Mouse (Mus musculus): Measurements from ENCODE around the gene Nudcd2. TPM values are rescaled to one million over a fixed set of nuclear protein-coding genes. Genes with fewer than 3 reads are reported as not detected.

The Nudcd2 gene
- polyA plus RNA-seq, 1 experiment = 7.4 TPM

- Histone ChIP-seq H3K27ac (ENCODE audit: insufficient read depth, low read length) (peak overlapping the region; percentile 70), H3K27me3 (ENCODE audit: control insufficient read depth, insufficient read depth, low read length) (no peaks in the 10 kb centered on the region), H3K36me3 (ENCODE audit: control insufficient read depth, insufficient read depth, low read length) (peaks cover 4% of the 10 kb centered on the region), H3K4me3 (ENCODE audit: extremely low read depth, insufficient read depth, insufficient read length) (peak overlapping the region; percentile 68), H3K4me1 (ENCODE audit: control insufficient read depth, insufficient read depth, insufficient read length) (no peaks in the 10 kb centered on the region)
- WGBS = 2% methylated on average over 19 of the region's 19 CpGs
- TF ChIP-seq POLR2A (IDR thresholded peaks at IDR 0.05; ENCODE audit: low read depth, low read length) = no peak
- TF ChIP-seq CTCF (IDR thresholded peaks at IDR 0.05; ENCODE audit: extremely low read depth, insufficient read depth, insufficient read length, insufficient replicate concordance) = no peak
- no peak for DNase-seq (ENCODE audit: low read depth in 1 of 2, low spot score in 2 of 2)
Observed at GRCm38 (mm10) chr11:40754664-40755107, 21.2 kb downstream of the Nudcd2 start.

GRCm38 (mm10) chr11:40755109-40755627, 21.7 kb downstream of the Nudcd2 start, which contains the start of gene Ccng1:
Gene Ccng1 (minus strand): TSS chr11:40755311.
- Histone ChIP-seq H3K27ac (ENCODE audit: insufficient read depth, low read length) (peak within 1 kb of the TSS; percentile 70), H3K36me3 (ENCODE audit: control insufficient read depth, insufficient read depth, low read length) (peaks cover 4% of the 10 kb centered on the region), H3K27me3 (ENCODE audit: control insufficient read depth, insufficient read depth, low read length) (no peaks in the 10 kb centered on the region), H3K4me1 (ENCODE audit: control insufficient read depth, insufficient read depth, insufficient read length) (no peaks in the 10 kb centered on the region), H3K4me3 (ENCODE audit: extremely low read depth, insufficient read depth, insufficient read length) (peak within 1 kb of the TSS; percentile 68)
- no peak for TF ChIP-seq CTCF (IDR thresholded peaks at IDR 0.05; ENCODE audit: extremely low read depth, insufficient read depth, insufficient read length, insufficient replicate concordance)
- peak; percentile 76 for TF ChIP-seq POLR2A (IDR thresholded peaks at IDR 0.05; ENCODE audit: low read depth, low read length)
- peak; percentile 87 to 88 for DNase-seq (ENCODE audit: low read depth in 1 of 2, low spot score in 2 of 2)
- WGBS = under 1% methylated on average over 25 of the region's 25 CpGs

GRCm38 (mm10) chr11:40755968-40756367, 22.5 kb downstream of the Nudcd2 start:
- no peaks in the 10 kb centered on the region for H3K27me3 ChIP-seq (ENCODE audit: control insufficient read depth, insufficient read depth, low read length)
- H3K4me1 ChIP-seq (ENCODE audit: control insufficient read depth, insufficient read depth, insufficient read length) = no peaks in the 10 kb centered on the region
- TF ChIP-seq CTCF (IDR thresholded peaks at IDR 0.05; ENCODE audit: extremely low read depth, insufficient read depth, insufficient read length, insufficient replicate concordance) = no peak
- no peak for TF ChIP-seq POLR2A (IDR thresholded peaks at IDR 0.05; ENCODE audit: low read depth, low read length)
- H3K36me3 ChIP-seq (ENCODE audit: control insufficient read depth, insufficient read depth, low read length) = peaks cover 4% of the 10 kb centered on the region
- 94% methylated on average over 8 of the region's 8 CpGs for WGBS
- H3K4me3 ChIP-seq (ENCODE audit: extremely low read depth, insufficient read depth, insufficient read length) = no peak overlapping the region
- no peak overlapping the region for H3K27ac ChIP-seq (ENCODE audit: insufficient read depth, low read length)
- DNase-seq (ENCODE audit: low read depth in 1 of 2, low spot score in 2 of 2) = no peak

- TF ChIP-seq POLR2A (IDR thresholded peaks at IDR 0.05; ENCODE audit: low read depth, low read length) = no peak
- TF ChIP-seq CTCF (IDR thresholded peaks at IDR 0.05; ENCODE audit: extremely low read depth, insufficient read depth, insufficient read length, insufficient replicate concordance) = no peak
- H3K27ac ChIP-seq (ENCODE audit: insufficient read depth, low read length) = no peak overlapping the region
- no peak for DNase-seq (ENCODE audit: low read depth in 1 of 2, low spot score in 2 of 2)
- no peaks in the 10 kb centered on the region for H3K36me3 ChIP-seq (ENCODE audit: control insufficient read depth, insufficient read depth, low read length)
- H3K27me3 ChIP-seq (ENCODE audit: control insufficient read depth, insufficient read depth, low read length) = no peaks in the 10 kb centered on the region
- no peaks in the 10 kb centered on the region for H3K4me1 ChIP-seq (ENCODE audit: control insufficient read depth, insufficient read depth, insufficient read length)
- H3K4me3 ChIP-seq (ENCODE audit: extremely low read depth, insufficient read depth, insufficient read length) = no peak overlapping the region
- 84% methylated on average over 8 of the region's 8 CpGs for WGBS
Observed at GRCm38 (mm10) chr11:40759896-40760295, 26.4 kb downstream of the Nudcd2 start.

- Histone ChIP-seq H3K4me3 (ENCODE audit: extremely low read depth, insufficient read depth, insufficient read length) (no peak overlapping the region), H3K27me3 (ENCODE audit: control insufficient read depth, insufficient read depth, low read length) (no peaks in the 10 kb centered on the region), H3K36me3 (ENCODE audit: control insufficient read depth, insufficient read depth, low read length) (no peaks in the 10 kb centered on the region), H3K27ac (ENCODE audit: insufficient read depth, low read length) (no peak overlapping the region), H3K4me1 (ENCODE audit: control insufficient read depth, insufficient read depth, insufficient read length) (no peaks in the 10 kb centered on the region)
- DNase-seq (ENCODE audit: low read depth in 1 of 2, low spot score in 2 of 2) = peak; percentile 7 to 32
- TF ChIP-seq POLR2A (IDR thresholded peaks at IDR 0.05; ENCODE audit: low read depth, low read length) (no peak), CTCF (IDR thresholded peaks at IDR 0.05; ENCODE audit: extremely low read depth, insufficient read depth, insufficient read length, insufficient replicate concordance) (peak; percentile 44; the same call in 1 of the 2 replicates)
- 22% methylated on average over 2 of the region's 2 CpGs for WGBS
Observed at GRCm38 (mm10) chr11:40763395-40763794, 29.9 kb downstream of the Nudcd2 start.

GRCm38 (mm10) chr11:40764690-40765089, 31.2 kb downstream of the Nudcd2 start:
- Histone ChIP-seq H3K36me3 (ENCODE audit: control insufficient read depth, insufficient read depth, low read length) (no peaks in the 10 kb centered on the region), H3K4me3 (ENCODE audit: extremely low read depth, insufficient read depth, insufficient read length) (no peak overlapping the region), H3K27ac (ENCODE audit: insufficient read depth, low read length) (no peak overlapping the region), H3K27me3 (ENCODE audit: control insufficient read depth, insufficient read depth, low read length) (no peaks in the 10 kb centered on the region), H3K4me1 (ENCODE audit: control insufficient read depth, insufficient read depth, insufficient read length) (no peaks in the 10 kb centered on the region)
- no peak for DNase-seq (ENCODE audit: low read depth in 1 of 2, low spot score in 2 of 2)
- WGBS = 75% methylated on average over 4 of the region's 4 CpGs
- TF ChIP-seq POLR2A (IDR thresholded peaks at IDR 0.05; ENCODE audit: low read depth, low read length) = no peak
- TF ChIP-seq CTCF (IDR thresholded peaks at IDR 0.05; ENCODE audit: extremely low read depth, insufficient read depth, insufficient read length, insufficient replicate concordance) = no peak

Data from spleen, adult 2 months (tissue).